Mouse (Mus musculus): Measurements from ENCODE around the gene Pla2g1b. TPM values are rescaled to one million over a fixed set of nuclear protein-coding genes. Genes with fewer than 3 reads are reported as not detected.
A peak's percentile ranks its signal among the peaks of the same experiment; 100 is the strongest.

Gene Pla2g1b
- total and polyA plus RNA-seq, 2 experiments: 2.7 TPM; not detected in 1

DNA sequence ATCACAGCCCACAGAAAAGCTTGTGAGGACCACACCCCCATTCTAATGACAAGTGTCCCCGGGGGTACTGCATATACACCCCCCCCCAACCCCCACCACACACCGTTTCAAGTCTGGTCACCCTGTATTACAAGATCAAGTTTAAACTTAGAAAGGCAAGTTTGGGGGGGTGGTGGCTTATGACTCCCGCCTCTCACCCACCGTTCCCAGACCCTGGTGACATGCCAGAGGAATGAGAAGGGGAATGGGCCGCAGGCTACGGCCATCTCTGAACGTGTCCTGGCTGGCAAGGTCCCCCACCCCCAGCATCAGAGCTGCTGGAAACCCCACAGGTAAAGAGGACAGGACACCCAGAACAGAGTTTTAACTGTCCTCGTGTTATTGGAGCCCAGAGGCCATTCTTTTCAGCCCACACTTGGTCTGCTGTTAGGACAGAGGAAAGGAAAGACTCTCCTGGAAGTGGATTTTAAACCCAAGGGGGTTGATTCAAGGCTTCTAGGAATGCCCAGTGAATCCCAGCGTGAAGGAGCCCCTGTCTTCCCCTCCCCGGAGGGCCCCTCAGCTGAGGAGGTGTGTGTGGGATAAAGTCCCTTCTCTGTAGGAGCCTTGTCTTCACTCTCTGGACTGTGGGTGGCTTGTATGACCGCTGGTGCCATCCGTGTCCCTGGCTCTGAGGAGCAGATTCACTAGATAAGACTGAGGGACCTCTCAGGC lies 41.4 kb downstream of the Pla2g1b start:
- H3K9ac ChIP-seq (ENCODE audit: low read depth, low read length): peak overlapping the region; percentile 99
- no peak for TF ChIP-seq POLR2A (IDR thresholded peaks at IDR 0.05; ENCODE audit: extremely low read depth, insufficient read depth, low read length)
- TF ChIP-seq CTCF (IDR thresholded peaks at IDR 0.05; ENCODE audit: low read depth, low read length): no peak
- peaks cover 46% of the 10 kb centered on the region for H3K79me2 ChIP-seq (ENCODE audit: control insufficient read depth, insufficient read depth, low read length)
- no peak for DNase-seq (ENCODE audit: extremely low read depth, low read depth, low spot score)
- H3K27ac ChIP-seq (replicated peaks; ENCODE audit: insufficient read depth, low read depth, low read length): peak overlapping the region; percentile 66
- H3K4me3 ChIP-seq (ENCODE audit: insufficient read depth, low read depth, low read length): peak overlapping the region; percentile 96
- H3K36me3 ChIP-seq (ENCODE audit: control insufficient read depth, insufficient read depth, low read length): no peaks in the 10 kb centered on the region
- peaks cover 30% of the 10 kb centered on the region for H3K4me1 ChIP-seq (ENCODE audit: control insufficient read depth, insufficient read depth, low read length)
- WGBS: 1% methylated on average over 12 of the region's 12 CpGs
- no peaks in the 10 kb centered on the region for H3K27me3 ChIP-seq (ENCODE audit: control insufficient read depth, insufficient read depth, low read length)

DNA sequence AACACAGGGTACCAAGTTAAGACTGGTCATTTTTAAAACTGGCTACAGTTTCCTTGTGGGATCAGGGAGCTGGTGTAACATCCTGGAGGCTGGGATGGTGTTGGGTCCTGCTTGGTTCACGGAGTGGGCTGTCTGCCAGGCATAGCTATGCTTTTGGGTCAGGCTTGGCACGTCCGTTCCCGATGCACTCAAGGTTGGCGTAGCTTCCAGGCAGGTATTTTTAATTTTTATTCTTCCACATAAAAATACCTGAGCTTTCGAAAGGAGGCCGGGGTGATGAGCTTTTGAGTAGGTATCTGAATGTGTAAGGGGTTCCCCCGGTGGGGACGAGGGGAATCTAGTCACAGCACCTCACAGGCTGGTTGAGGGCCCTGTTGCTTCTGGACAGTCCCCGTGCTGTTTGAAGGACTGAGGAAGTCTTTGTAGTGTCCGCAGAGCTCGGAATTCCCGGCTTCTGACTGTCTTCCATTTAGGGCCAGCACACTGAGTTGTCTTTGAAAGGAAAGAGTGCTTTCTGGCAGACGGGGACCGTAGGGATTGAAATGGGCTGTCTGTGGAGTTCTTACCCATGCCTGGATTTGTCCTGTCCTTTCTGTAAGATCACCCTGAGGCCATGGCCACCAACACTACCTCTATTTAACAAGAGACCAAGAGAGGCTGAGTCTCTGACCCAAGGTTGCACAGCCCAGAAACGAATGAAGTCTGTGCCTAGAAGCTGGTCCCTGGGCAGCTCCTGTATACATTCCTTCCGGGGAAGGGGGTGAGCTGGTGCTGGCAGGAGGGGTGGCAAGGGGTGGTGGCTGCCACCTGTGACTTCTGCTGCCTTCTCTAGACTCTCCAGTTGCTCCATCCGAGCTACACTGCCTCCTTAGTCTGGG lies 42.2 kb downstream of the Pla2g1b start:
- Histone ChIP-seq H3K4me3 (ENCODE audit: insufficient read depth, low read depth, low read length) (peak overlapping the region; percentile 96), H3K4me1 (ENCODE audit: control insufficient read depth, insufficient read depth, low read length) (peaks cover 36% of the 10 kb centered on the region)
- DNase-seq (ENCODE audit: extremely low read depth, low read depth, low spot score): peak; percentile 67

DNA sequence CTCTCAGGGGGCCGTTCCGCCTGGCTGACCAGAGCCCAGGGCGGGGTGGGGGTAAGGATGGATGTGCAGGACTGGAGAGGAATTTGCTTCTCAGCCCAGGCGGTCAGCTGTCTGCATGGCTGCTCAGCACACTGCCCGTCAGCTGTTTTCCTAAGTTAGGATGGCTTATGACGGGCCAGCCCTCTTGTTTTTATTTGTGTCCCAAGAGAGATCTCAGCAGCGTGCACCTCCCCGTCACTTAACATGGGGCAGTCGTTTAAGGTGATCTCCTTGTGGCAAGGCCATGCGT lies 42.7 kb downstream of the Pla2g1b start:
- peak overlapping the region; percentile 66 for H3K27ac ChIP-seq (replicated peaks; ENCODE audit: insufficient read depth, low read depth, low read length)
- 22% methylated on average over 10 of the region's 10 CpGs for WGBS
- no peaks in the 10 kb centered on the region for H3K27me3 ChIP-seq (ENCODE audit: control insufficient read depth, insufficient read depth, low read length)
- DNase-seq (ENCODE audit: extremely low read depth, low read depth, low spot score): no peak
- H3K9ac ChIP-seq (ENCODE audit: low read depth, low read length): peak overlapping the region; percentile 99
- peak overlapping the region; percentile 53 for H3K4me3 ChIP-seq (ENCODE audit: insufficient read depth, low read depth, low read length)
- H3K36me3 ChIP-seq (ENCODE audit: control insufficient read depth, insufficient read depth, low read length): no peaks in the 10 kb centered on the region
- H3K79me2 ChIP-seq (ENCODE audit: control insufficient read depth, insufficient read depth, low read length): peaks cover 47% of the 10 kb centered on the region
- no peak for TF ChIP-seq CTCF (IDR thresholded peaks at IDR 0.05; ENCODE audit: low read depth, low read length)
- peaks cover 41% of the 10 kb centered on the region for H3K4me1 ChIP-seq (ENCODE audit: control insufficient read depth, insufficient read depth, low read length)

More for the DNA sequence above, 42.2 kb downstream of the Pla2g1b start:
- no peak for TF ChIP-seq POLR2A (IDR thresholded peaks at IDR 0.05; ENCODE audit: extremely low read depth, insufficient read depth, low read length)
- TF ChIP-seq CTCF (IDR thresholded peaks at IDR 0.05; ENCODE audit: low read depth, low read length): no peak
- WGBS: 12% methylated on average over 18 of the region's 18 CpGs
- Histone ChIP-seq H3K79me2 (ENCODE audit: control insufficient read depth, insufficient read depth, low read length) (peaks cover 46% of the 10 kb centered on the region), H3K27me3 (ENCODE audit: control insufficient read depth, insufficient read depth, low read length) (no peaks in the 10 kb centered on the region), H3K36me3 (ENCODE audit: control insufficient read depth, insufficient read depth, low read length) (no peaks in the 10 kb centered on the region), H3K27ac (replicated peaks; ENCODE audit: insufficient read depth, low read depth, low read length) (peak overlapping the region; percentile 66), H3K9ac (ENCODE audit: low read depth, low read length) (peak overlapping the region; percentile 99)

DNA sequence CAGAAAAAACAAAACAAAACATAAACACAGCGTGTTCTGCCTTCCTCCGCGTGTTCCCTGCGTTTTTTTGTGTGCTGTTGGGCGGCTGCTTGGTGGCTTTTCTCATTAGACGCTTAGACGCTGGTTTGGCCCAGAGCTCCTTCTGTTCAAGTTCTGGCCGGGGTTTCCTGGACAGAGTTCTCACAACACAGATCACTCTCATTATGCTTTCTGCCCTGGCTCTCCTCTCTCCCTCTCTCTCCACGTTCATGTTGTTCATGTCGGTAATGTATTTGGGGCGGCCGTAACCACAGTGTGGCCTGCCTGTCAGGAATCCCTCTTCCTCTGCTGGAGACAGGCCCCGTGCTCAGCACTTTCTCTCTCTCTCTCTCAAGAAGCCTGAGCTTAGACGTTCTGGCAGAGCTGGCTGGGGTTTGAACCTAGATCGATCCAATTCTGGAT lies 43.3 kb downstream of the Pla2g1b start:
- Histone ChIP-seq H3K79me2 (ENCODE audit: control insufficient read depth, insufficient read depth, low read length) (peaks cover 50% of the 10 kb centered on the region), H3K9ac (ENCODE audit: low read depth, low read length) (peak overlapping the region; percentile 61), H3K36me3 (ENCODE audit: control insufficient read depth, insufficient read depth, low read length) (no peaks in the 10 kb centered on the region), H3K27me3 (ENCODE audit: control insufficient read depth, insufficient read depth, low read length) (no peaks in the 10 kb centered on the region), H3K27ac (replicated peaks; ENCODE audit: insufficient read depth, low read depth, low read length) (peak overlapping the region; percentile 67), H3K4me3 (ENCODE audit: insufficient read depth, low read depth, low read length) (no peak overlapping the region), H3K4me1 (ENCODE audit: control insufficient read depth, insufficient read depth, low read length) (peaks cover 46% of the 10 kb centered on the region)
- TF ChIP-seq CTCF (IDR thresholded peaks at IDR 0.05; ENCODE audit: low read depth, low read length) (no peak), POLR2A (IDR thresholded peaks at IDR 0.05; ENCODE audit: extremely low read depth, insufficient read depth, low read length) (no peak)
- 8% methylated on average over 15 of the region's 15 CpGs for WGBS
- DNase-seq (ENCODE audit: extremely low read depth, low read depth, low spot score): peak; percentile 59

DNA sequence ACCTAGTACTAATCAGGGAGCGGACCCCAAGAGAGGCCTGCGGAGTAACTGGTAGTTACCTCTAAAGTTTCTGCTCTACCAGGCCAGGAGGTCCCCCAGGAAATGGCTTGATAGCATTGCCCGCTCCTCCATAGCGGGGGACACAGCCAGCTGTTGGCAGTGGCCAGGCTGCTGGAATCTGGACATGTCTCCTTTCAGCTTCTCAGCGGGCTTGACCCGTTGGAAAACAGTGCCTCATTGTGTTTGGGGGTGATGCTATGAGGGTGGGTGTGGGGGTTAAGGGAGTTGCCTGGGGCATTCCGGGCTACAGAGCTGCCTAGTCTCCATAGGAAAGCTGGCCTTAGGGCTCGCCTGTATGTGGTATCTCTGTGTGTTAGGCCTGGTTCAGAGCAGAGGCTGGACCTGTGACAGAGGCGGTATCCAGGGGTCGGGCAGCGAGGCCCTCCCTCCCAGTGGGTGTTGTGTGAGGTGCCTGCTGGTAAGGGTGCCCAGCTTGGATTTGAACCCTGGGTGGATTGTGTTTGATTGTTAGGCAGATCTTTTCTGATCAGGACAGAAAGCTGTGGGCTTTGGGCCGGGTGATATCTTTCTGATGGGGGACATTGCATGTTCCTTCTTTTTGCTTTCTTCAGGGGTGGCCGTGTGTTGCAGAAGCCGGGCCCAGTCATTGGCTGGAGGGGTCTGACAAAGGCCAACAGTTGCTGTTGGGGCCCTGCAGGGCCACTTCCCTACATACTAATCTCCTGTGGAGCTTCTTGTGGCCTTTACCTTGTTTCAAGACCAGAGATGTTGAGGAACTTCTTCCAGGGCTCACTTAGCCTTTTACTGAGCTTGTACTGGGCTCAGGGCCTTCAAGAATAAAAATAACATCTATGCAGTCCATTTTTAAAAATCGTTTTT lies 44.0 kb downstream of the Pla2g1b start:
- TF ChIP-seq CTCF (IDR thresholded peaks at IDR 0.05; ENCODE audit: low read depth, low read length): no peak
- H3K9ac ChIP-seq (ENCODE audit: low read depth, low read length): peak overlapping the region; percentile 61
- H3K27ac ChIP-seq (replicated peaks; ENCODE audit: insufficient read depth, low read depth, low read length): peak overlapping the region; percentile 67
- WGBS: 59% methylated on average over 15 of the region's 15 CpGs
- no peaks in the 10 kb centered on the region for H3K36me3 ChIP-seq (ENCODE audit: control insufficient read depth, insufficient read depth, low read length)
- H3K27me3 ChIP-seq (ENCODE audit: control insufficient read depth, insufficient read depth, low read length): no peaks in the 10 kb centered on the region
- no peak overlapping the region for H3K4me3 ChIP-seq (ENCODE audit: insufficient read depth, low read depth, low read length)
- peaks cover 52% of the 10 kb centered on the region for H3K4me1 ChIP-seq (ENCODE audit: control insufficient read depth, insufficient read depth, low read length)
- H3K79me2 ChIP-seq (ENCODE audit: control insufficient read depth, insufficient read depth, low read length): peaks cover 50% of the 10 kb centered on the region
- DNase-seq (ENCODE audit: extremely low read depth, low read depth, low spot score): no peak

Measured in liver, adult 2 months (tissue).